Mouse (Mus musculus) left cerebral cortex, adult 11 months (tissue): ENCODE measurements around the gene Ctdsp2.

Source experiments
- DNase-seq: peaks from one replicate; pipeline ENCODE4 v3.0.0; 2022; ENCODE audit warnings: low spot score

Gene Ctdsp2

GRCm38 (mm10) chr10:126978277-126978994 lies at the start of gene Ctdsp2:
TSS of gene Ctdsp2 (plus strand) at chr10:126978717.
- peak; percentile 99 for DNase-seq

- DNase-seq: no peak
Measured at GRCm38 (mm10) chr10:126928819-126929206, 49.7 kb upstream of the Ctdsp2 start.

- no peak for DNase-seq
Measured at GRCm38 (mm10) chr10:126929543-126929942, 49.0 kb upstream of the Ctdsp2 start.

- no peak for DNase-seq
Measured at GRCm38 (mm10) chr10:126930270-126931121, 48.0 kb upstream of the Ctdsp2 start.

GRCm38 (mm10) chr10:126931123-126931759 lies 47.3 kb upstream of the Ctdsp2 start:
- no peak for DNase-seq

- no peak for DNase-seq
Measured at GRCm38 (mm10) chr10:126931760-126932139, 46.8 kb upstream of the Ctdsp2 start.

- no peak for DNase-seq
Measured at GRCm38 (mm10) chr10:126934561-126934960, 44.0 kb upstream of the Ctdsp2 start.

GRCm38 (mm10) chr10:126935121-126935520 lies 43.4 kb upstream of the Ctdsp2 start:
- DNase-seq: no peak

- DNase-seq: no peak
Measured at GRCm38 (mm10) chr10:126935556-126936381, 42.7 kb upstream of the Ctdsp2 start.

GRCm38 (mm10) chr10:126940949-126941348 lies 37.6 kb upstream of the Ctdsp2 start:
- no peak for DNase-seq

GRCm38 (mm10) chr10:126945531-126945930 lies 33.0 kb upstream of the Ctdsp2 start:
- DNase-seq: no peak

GRCm38 (mm10) chr10:126949824-126950223 lies 28.7 kb upstream of the Ctdsp2 start:
- DNase-seq: no peak

- no peak for DNase-seq
Measured at GRCm38 (mm10) chr10:126950572-126950971, 27.9 kb upstream of the Ctdsp2 start.

GRCm38 (mm10) chr10:126952375-126952774 lies 26.1 kb upstream of the Ctdsp2 start:
- DNase-seq: no peak

- DNase-seq: no peak
Measured at GRCm38 (mm10) chr10:126953029-126953471, 25.5 kb upstream of the Ctdsp2 start.

GRCm38 (mm10) chr10:126956692-126957358 lies 21.7 kb upstream of the Ctdsp2 start:
- DNase-seq: peak; percentile 72

GRCm38 (mm10) chr10:126957359-126958107 lies 21.0 kb upstream of the Ctdsp2 start:
- DNase-seq: peak; percentile 39

GRCm38 (mm10) chr10:126960496-126960895 lies 18.0 kb upstream of the Ctdsp2 start:
- no peak for DNase-seq

- DNase-seq: no peak
Measured at GRCm38 (mm10) chr10:126961757-126962156, 16.8 kb upstream of the Ctdsp2 start.

GRCm38 (mm10) chr10:126962271-126962965 lies 16.1 kb upstream of the Ctdsp2 start:
- no peak for DNase-seq
